Mouse (Mus musculus) retina, postnatal 1 day (tissue): ENCODE measurements around the gene Gm11639.

Experiments used
- DNase-seq: peaks from one replicate; pipeline ENCODE4 v3.0.0-alpha.2; 2012

Gm11639 gene

DNA sequence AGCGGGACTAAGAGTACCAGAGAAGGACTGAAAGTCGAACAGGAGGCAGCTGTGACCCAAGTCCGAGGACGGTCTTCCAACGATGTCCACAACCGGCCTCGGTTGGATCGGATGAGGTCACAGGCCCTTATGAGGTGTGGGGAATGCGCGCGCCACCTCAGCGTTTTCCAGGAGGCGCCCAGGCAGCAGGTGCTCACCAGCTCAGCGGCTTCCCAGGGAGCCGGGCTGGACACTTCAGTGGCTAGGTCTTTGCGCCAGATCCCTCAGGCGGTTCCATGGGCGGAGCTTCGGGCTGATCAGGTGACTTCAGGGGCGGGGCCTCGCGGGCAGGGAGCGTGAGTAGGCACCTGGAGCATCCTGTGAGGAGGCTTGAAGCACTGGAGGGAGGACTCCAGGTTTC, at the start of gene Gm11639:
Gene Gm11639 (plus strand): TSS at position 160 of the 400 bp plus-strand sequence.
- peak; percentile 20 for DNase-seq

DNA sequence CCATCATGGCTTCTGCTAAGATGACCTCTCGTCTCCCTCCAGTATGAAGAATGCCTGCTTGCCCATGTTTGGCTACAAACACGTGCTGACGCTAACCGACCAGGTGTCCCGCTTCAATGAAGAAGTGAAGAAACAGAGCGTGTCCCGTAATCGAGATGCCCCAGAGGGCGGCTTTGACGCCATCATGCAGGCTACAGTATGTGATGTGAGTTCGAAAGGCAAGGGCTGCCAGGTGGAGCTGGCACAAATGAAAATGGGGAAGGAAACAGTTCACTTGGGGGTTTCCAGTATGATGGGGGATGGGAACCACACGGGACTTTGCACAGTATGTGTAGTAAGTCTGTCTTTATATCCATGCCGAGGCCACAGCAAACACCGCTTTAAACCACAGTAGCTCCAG, 48.5 kb upstream of the Gm11639 start:
- DNase-seq: no peak

DNA sequence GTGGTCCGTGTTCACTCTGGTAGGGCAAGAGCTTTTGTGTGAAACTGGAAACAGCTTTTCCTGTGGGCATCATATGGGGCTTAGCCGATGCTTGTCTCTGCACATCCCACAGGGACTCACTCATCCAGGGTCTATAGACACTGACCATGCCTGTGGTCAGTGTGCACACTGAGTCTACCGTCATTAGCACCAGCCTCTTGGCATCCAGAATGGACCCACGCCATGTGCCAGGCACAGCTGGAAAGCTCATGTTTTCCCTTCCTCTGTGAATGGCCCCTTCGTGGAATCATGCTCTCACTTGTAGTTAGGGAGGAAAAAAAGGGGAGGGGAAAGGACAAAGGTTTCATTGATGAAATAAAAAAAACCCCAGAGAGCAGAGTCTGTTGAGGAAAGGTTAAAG, 47.5 kb upstream of the Gm11639 start:
- no peak for DNase-seq

DNA sequence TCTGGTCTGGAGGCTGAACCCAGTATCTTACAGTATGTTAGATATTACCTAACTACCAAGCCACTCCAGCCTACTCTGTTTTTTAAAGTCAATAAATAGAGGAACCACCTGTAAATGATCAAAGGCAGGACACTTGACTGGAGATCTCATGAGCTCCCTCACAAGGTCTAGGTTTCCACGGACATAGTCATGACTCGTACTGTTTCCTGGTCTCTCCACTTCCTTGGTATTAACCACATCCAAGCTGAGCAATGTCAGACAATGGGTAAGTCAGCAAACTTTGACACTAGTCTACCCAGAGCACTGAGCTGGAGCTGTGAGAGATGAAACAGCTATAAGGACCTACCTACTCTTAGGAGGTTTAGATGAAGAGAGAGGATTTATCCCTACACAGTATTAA, 46.6 kb upstream of the Gm11639 start:
- no peak for DNase-seq

DNA sequence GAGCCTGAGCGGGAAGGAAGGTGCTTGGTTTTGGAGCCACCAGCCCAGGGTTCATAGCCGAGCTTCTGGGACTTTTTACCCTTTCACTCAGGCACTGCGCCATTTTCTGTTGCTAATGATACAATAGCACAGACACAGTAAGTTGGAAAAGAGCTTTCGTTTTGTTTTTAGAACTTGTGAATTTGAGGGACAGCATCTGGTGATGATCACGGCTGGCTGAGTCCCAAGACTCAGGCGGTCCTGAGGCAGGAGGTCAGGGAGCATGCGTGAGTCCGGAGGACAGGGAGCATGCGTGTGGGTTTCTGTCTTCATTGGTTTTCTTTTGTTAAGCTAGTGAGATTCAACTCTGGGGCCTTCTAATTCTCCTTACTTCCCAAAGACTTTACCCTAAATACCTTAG, 45.9 kb upstream of the Gm11639 start:
- no peak for DNase-seq

DNA sequence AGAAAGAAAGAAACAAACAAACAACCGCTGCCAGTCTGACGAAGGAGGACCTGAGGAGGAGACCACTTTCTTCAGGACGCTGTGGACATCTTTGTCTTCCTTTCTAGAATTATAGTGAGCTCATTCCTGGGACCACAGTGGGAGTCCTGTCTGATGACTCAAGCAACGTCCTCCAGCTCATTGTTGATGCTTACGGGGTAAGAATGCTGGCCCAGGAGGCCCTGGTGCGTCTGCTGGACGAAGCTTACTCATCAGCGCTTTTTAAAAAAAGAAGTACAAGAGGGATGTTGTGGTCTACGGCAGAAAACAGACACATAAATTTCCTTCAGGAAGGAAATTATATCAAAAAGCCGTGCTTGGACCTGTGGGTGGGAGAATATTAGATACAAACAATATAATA, 44.6 kb upstream of the Gm11639 start:
- no peak for DNase-seq

DNA sequence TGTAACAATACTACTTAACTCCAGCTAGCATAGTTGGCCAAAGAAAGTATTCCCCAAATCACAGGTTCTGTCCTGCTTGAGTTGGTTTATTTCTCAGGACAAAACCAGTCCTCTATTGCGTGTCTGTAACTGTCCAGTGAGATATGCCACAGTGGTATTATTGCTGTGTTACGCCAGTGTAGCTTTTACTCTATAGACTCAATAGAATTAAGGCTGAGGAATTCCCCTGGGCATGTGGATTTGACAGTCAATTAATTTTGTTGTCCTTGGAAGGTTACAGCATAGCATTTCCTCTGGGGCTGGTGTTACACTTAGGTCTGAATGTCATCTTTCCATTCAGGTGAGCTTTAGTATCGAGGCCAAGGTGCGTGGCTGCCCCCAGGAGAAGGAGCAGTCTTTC, 42.3 kb upstream of the Gm11639 start:
- no peak for DNase-seq

DNA sequence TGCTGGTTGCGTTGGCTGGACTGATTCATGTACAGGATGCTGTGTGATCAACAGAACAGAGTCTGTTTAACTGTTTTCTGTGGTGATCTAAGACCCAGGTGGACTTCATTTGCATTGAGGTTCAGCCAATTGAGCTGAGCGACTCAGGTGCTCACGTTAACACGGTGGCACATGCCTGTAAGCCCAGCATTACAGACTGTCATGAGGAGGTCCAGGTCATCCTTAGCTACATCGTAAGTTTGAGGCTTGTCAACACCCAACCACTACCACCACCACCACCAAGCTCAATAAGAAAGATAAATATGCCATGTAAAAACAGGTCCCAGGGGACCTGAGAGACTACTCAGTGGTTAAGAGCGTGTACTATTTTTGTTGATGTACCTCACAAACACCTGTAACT, 40.1 kb upstream of the Gm11639 start:
- DNase-seq: no peak

DNA sequence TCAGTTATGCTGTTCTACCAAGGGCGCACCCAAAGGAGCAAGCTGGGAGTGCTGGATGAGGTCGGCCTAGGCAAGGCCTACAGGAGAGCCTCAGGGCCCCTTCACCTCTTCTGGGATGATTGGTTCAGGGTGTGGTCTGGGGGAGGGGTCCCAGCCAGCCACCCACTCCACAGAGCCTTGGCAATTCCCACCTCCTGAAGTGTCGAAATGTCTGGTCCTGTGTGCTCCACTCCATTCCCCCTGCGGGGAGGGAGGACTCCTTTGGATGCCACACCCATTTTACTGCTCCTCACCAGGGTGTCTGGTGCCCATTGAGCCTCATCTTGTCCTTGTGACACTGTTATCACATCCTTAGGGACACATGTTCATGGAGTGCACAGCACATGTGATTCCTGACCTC, 39.3 kb upstream of the Gm11639 start:
- DNase-seq: no peak

DNA sequence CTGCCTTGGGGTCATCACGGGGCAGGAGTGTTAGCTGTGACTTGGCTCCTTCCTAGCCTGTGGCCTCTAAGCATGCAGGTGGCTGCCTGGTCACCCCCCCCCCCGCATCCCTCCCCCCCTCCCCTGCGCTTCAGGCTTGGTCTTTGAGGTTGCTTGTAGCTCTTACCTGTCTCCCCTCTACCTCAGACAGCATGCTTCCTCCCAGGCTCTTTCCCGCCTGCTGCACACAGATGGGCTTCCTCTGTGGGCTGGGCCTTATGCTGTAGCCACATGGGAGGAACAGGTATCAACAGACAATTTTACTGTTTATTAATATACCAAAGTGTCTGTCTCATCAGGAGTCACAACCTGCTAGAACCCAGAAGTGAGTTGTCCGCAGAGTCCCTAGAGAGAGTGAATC, 38.9 kb upstream of the Gm11639 start:
- DNase-seq: no peak

DNA sequence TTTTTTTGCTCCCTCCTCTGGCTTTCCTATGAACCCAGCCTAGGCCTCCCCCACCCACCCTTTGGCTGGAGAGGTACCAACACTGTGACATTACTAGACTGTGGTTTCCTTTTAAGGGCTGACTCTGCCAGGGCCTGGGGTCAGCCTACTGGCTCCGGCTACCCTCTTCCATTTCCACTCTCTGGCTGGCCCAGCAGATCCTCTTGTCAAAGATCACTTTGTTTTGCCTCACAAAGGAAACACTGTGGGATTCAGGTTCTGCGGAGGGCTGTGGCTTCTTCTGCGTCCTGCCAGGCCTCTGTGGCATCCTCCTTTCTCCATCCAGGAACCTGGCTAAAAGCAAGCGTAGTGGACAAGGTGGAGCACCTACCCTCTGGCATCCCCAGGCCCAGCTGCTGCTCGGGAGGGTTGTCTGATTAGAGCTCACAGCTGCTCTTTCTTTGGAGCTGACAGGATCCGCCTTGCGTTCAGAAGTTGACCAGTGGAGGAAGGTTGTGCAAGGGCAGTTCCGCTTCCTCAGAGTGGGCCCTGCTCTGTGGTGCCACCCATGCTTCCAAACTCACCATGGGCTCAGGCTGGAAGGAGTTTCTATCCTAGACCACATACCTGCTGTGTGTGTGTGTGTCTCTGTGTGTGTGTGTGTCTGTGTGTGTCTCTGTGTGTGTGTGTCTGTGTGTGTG, 38.2 kb upstream of the Gm11639 start:
- no peak for DNase-seq

DNA sequence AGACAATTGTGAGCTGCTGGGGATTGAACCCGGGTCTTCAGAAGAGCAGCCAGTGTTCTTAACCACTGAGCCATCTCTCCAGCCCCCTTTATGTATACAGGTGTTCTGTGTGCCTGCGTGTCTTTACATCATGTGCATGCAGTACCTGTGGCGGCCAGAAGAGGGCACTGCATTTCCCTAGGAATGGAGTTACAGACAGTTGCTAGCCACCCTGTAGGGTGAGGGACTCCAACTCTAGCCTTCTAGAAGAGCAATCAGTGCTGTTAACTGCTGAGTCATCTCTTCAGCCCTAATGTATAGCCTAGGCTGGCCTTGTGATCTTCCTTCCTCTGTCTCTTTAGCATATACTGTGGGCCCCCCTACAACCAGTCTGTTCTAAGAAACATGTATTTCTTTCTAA, 36.9 kb upstream of the Gm11639 start:
- DNase-seq: peak; percentile 23

DNA sequence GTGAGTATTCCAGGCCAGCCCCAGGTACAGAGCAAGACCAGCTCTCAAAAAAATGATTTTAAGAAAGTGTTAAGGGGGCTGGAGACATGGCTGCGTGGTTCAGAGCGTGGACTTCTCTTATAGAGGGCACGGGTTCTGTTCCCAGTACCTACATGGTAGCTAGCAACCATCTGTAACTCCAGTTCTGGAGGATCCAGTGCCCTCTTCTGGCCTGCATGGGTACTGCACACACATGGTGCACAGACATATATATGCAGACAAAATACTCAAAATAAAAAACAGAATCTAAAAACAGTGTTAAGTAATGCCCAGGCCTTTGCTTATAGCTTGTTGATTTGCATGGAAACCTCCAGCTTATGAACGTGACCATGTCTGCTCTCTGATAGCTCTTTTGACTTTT, 24.9 kb upstream of the Gm11639 start:
- no peak for DNase-seq

DNA sequence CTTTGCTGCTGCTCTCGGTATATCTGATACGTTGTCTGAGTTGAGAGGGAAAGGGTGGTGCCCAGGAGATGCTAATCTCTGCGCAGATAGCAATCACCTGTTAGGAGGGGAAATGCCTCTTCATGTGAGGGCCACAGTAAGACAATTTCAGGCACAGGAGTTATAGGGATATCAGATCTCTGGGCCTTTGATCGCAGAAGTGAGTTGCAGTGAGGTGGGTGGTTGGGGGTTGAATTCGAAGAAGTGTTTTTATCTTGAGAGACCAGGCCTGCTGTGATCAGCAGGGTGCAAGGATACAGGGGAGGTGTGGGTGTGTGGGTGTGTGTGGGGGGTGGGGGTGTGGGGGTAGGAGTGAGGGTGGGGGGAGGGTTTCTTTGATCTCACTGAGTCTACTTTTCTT, 24.4 kb upstream of the Gm11639 start:
- DNase-seq: no peak

DNA sequence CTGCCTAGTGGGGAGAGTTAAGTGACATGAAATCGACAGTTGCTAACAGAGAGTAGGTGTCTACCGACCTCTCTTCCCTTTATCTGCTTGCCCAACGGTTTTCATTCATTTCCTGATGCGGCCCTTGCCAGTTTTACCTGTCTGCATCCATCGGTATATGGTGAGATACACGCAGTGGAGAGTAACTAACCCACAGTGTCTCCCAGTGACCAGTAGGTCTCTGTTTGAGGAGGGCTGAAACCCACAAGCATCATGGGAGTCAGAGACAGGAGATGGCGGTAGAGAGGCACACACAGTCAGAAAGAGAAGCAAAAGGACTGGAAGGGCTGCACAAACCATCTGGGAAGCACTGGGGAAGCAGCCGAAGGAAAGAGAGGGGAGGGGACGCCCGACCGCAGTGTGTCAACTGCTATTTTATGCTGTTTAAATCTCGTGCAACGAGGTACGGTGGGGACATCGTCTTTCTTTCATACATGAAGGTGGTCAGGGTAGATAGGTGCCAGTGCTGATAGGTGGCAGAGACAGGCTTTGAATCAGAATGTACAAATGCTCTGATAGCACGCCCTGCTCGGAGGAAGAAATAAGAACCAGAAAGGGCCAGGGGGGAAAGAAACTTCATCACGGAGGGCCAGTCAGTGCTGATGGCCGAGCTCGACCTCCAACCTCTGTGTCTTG, 23.8 kb upstream of the Gm11639 start:
- no peak for DNase-seq

DNA sequence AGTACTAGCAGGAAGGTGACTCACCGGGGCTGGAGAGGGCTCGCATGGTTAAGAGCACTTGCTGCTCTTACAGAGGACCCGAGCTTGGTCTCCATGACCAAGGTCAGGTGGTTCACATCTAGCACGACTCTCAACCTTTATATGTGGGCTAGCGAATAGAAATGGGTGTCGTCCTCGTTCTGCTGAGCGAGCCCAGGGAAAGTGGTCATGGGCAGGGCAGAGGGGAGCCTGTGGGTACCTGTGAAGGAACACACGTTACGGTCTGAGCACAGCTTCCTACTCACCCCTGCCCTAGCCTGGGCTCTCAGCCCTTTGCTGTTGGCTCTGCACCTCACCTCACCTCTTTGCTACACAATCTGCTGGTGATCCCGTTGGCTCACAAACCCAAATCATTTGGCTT, 22.9 kb upstream of the Gm11639 start:
- no peak for DNase-seq

DNA sequence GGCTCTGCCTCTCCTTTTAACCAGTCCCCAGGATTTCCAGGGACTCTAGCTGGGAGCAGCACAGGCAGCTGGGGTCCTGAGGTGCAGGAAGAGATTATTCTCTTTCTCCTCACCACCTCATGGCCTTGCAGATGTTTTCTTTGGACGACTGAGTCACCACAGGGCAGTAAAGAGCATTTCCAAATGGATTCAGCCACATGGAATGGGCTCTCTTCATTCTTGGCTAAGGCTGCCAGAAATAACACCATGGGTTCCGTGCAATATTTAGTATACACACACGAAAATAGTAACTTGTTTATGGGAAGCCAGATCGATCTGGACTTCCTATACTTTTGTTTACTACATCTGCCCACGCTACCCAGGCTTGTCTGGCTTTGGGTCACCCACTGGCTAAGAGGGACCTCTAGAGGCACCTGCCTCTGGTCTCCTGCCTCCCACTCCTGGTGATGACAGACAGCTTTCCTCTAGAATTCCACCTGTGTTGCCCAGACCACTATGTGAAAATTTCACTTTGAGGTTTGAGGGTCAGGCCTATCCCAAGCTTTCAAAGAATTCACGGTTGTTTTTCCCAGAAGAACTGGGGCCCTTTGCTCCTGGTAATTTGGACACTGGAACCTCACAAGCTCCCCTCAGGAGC, 22.1 kb upstream of the Gm11639 start:
- no peak for DNase-seq

DNA sequence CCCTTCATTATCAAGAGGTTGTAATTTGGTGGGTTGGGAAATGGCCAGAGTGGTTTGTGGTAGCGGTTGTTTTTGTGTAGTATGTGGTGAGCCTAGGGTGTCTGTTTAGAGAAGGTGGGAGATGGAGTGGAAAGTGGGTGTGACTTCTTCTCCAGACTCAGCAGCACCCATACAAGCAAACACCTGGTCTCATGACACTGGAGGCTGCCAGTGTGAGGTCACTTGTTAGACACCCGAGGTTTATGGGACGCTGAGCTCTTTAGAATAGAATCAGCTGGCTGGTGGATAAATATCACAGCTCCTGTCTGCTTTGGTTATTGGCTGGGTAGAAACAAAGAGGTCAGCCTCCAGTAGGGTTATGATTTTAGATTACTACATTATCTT, 21.6 kb upstream of the Gm11639 start:
- no peak for DNase-seq

DNA sequence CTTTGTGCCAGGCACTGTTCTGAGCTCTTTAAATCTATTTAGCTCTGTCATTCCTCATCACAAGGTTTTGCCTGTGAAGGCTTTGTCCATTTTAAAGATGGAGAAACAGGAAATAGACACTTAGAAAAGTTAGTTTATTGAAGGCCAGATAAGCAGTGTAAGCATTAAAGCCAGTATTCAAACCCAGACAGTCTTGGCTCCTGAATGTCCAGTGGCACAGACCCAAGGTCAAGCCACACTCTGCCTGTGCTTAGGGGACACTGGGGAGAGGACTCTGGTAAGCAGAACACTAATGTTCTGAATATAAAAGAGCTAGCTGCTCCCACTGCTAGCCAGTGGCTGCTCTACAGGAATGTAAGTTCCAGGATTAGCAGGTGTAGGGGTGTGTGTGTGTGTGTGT, 21.1 kb upstream of the Gm11639 start:
- no peak for DNase-seq

DNA sequence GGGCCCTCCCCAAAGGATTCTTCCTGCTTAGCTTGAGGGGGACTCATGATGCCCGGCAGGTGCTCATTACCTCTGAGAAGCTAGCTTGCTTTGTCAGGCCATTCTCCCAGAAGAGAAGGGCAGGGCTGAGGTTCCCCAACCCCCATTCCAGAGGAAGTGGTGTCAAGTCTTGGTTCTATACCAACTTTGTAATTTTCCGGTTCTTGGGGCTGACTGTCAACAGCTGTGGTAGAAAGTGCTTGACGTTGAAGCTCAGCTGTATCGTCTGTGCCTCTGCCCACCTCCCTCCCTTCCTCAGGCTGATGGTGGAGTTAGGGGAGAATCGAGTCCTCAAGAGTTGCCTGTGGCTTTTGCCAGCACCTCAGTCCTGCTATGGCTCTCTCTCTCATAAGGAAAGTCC, 18.1 kb upstream of the Gm11639 start:
- DNase-seq: no peak

DNA sequence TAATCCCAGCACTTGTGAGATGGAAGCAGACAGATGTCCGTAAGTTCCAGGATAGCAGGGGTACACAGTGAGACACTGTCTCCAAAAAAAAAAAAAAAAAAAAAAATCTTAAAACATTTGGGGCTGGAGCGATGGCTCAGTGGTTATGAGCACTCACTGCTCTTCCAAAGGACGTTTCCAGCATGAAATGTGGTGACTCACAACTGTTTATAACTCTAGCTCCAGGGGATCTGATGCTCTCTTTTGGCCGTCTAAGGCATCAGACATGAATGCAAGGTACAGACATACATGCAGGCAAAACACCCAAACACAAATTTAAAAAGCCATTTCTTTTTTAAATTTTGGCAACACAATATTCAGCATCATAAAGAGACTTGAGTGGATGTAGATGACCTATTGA, 12.1 kb upstream of the Gm11639 start:
- DNase-seq: no peak

DNA sequence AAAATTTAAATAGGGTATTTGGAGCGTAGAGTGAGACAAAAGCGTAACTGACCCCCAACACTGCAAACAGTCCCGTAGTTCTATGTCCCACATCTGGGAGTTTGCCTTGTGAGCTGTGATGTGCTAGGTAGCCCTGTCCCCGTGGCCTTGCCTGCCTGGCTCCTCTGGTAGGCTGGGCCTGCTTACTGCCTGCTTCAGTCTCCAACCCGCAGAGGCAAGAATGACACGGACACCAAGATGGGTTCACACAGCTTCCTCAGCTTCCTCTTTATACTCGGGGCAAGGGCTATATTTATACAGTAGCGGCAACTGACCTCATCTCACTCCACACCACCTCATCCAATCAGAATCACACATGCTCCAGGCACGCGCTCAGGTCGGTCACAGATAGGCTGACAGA, 10.7 kb upstream of the Gm11639 start:
- no peak for DNase-seq

DNA sequence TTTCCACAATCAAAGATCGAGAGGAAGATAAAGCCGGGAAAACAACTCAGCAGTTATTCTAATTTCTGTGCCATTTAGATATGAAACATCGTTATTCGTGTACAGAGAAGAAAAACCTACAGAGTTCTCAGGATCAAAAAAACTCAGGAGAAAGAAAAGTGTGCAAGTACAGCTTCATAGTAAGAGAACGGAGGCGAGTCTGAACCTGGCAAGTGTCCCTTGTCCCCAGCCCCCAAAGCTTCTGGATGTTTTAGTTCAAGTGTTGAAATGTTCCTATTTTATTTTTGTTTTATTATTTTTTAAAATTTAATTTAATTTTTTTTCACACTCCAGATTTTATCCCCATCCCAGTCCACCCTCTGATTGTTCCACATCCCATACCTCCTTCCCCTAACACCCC, 7.7 kb downstream of the Gm11639 start:
- no peak for DNase-seq

DNA sequence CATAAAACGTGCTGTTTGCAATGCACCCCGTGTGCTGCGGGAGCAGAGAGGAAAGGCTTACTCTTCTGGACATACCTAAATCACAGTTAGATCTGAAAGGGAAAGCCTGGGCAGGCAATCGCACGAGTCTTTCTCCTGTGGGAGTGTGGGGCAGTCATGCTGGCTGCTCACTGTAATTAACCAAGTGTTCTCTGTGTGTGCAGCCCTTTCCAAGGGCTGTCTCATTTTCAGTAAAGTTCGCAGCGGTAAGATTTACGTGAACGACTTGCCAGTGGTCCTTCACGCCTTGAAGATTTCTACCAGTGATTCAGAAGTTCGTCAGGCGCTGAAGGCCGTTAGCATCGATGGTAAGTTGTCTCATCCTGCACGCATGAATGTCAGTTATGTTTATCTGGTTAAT, 18.6 kb downstream of the Gm11639 start:
- DNase-seq: peak; percentile 22

DNA sequence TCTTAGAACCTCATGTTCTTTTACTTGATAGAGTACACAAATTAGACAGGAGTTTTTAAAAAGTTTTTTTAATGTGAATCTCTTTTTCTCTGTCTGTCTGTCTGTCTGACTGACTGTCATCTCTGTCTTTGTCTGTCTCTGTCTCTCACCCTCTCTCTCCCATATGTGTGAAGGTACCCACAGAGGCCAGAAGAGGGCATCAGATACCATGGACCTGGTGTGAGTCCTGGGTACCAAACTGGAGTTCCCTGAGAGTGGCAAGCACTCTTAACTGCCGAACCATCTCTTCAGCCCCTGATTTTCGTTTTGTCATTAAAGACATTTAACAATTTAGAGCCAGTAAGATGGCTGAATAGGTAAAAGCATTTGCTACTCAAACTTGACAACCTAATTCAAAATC, 21.6 kb downstream of the Gm11639 start:
- DNase-seq: peak; percentile 8
